Mouse (Mus musculus) testis, adult 2 months (tissue): Measurements from ENCODE around the gene Mthfr.
"Not testable (repeated sequence)": the region's sequence is repeated elsewhere in the genome, so short reads cannot be mapped to it uniquely, and the experiment has no call there.

Experiments
- CTCF ChIP-seq: fragments of 200-500 bp; IDR thresholded peaks from 2 replicates; pipeline ENCODE4 v1.5.1; 2012; ENCODE audit warnings: low read depth, mild to moderate bottlenecking, inconsistent platforms, low read length, moderate library complexity; ENCODE audit not compliant: control insufficient read depth, insufficient read depth, insufficient replicate concordance
- POLR2A ChIP-seq: fragments of 200-500 bp; IDR thresholded peaks from 2 replicates; pipeline ENCODE4 v1.6.1; 2012; ENCODE audit warnings: low read depth, mild to moderate bottlenecking, inconsistent platforms, low read length, moderate library complexity; ENCODE audit not compliant: control insufficient read depth

- TF ChIP-seq CTCF, POLR2A: not testable (repeated sequence)
Measured at GRCm38 (mm10) chr4:148050396-148050914, 11.6 kb downstream of the Mthfr start.
